Mouse (Mus musculus) heart, postnatal 14 days (tissue): Measurements from ENCODE around the gene Msmo1. TPM values are rescaled to one million over a fixed set of nuclear protein-coding genes. Genes with fewer than 3 reads are reported as not detected.

ENCODE experiments used
- DNase-seq, 2 experiments: peaks; one replicate each; pipeline ENCODE4 v3.0.0; 2021 to 2022
- intact Hi-C: fragments of 180-260 bp; cut with DNase I; formaldehyde crosslinking; loops from one replicate; pipeline ENCODE4 v1.15.1; 2025
- long read RNA-seq, 2 experiments: library from polyadenylated mRNA; stranded (forward); transcript quantifications; one replicate each; pipeline ENCODE4 v2.0.0; 2021
- total RNA-seq, 2 experiments: library from RNA; stranded (reverse); gene quantifications; 2 replicates each; pipeline ENCODE4 v1.2.3; 2021

Msmo1 gene
- 1 to 10 TPM; 7.7 to 8.8 TPM for total RNA-seq
- long read RNA-seq, experiment 1, transcript Msmo1-201 (6 exons, 2,044 nt): major isoform, 17 of 18 reads
- long read RNA-seq, experiment 1, partial matches to known transcripts: 0 of 18 reads
- long read RNA-seq, experiment 1, other reads (novel, unspliced or antisense): 1 of 18 reads
- long read RNA-seq, experiment 2, transcript Msmo1-201 (6 exons, 2,044 nt): major isoform, 17 of 17 reads
- long read RNA-seq, experiment 2, partial matches to known transcripts: 0 of 17 reads
- long read RNA-seq, experiment 2, other reads (novel, unspliced or antisense): 0 of 17 reads

GRCm38 (mm10) chr8:64733271-64733943, at the start of gene Msmo1:
Gene Msmo1, minus strand, starts transcription at chr8:64733792.
- DNase-seq: peak; percentile 95
- intact Hi-C loops: no loop called here

- intact Hi-C loops: loop anchor here (5.0 kb wide), 1 partner anchor 45 kb away; no protein-coding TSS in a partner anchor
- DNase-seq: no peak
Observed at GRCm38 (mm10) chr8:64781947-64782346, 48.4 kb upstream of the Msmo1 start.

- no peak for DNase-seq
- intact Hi-C loops: loop anchor here (2.0 kb wide), 1 partner anchor 163 kb away; no protein-coding TSS in a partner anchor
Observed at GRCm38 (mm10) chr8:64777925-64778324, 44.3 kb upstream of the Msmo1 start.

- no peak for DNase-seq
- intact Hi-C loops: no loop called here
Observed at GRCm38 (mm10) chr8:64774136-64774535, 40.5 kb upstream of the Msmo1 start.

- intact Hi-C loops: no loop called here
- no peak for DNase-seq
Observed at GRCm38 (mm10) chr8:64770814-64771213, 37.2 kb upstream of the Msmo1 start.

GRCm38 (mm10) chr8:64769586-64769985, 36.0 kb upstream of the Msmo1 start:
- intact Hi-C loops: no loop called here
- DNase-seq: no peak

- intact Hi-C loops: no loop called here
- no peak for DNase-seq
Observed at GRCm38 (mm10) chr8:64768645-64769044, 35.1 kb upstream of the Msmo1 start.

GRCm38 (mm10) chr8:64767047-64767446, 33.5 kb upstream of the Msmo1 start:
- intact Hi-C loops: no loop called here
- DNase-seq: no peak

- no peak for DNase-seq
- intact Hi-C loops: no loop called here
Observed at GRCm38 (mm10) chr8:64764075-64764474, 30.5 kb upstream of the Msmo1 start.

- DNase-seq: no peak
Observed at GRCm38 (mm10) chr8:64762751-64763150, 29.2 kb upstream of the Msmo1 start.

GRCm38 (mm10) chr8:64761430-64761829, 27.8 kb upstream of the Msmo1 start:
- intact Hi-C loops: no loop called here
- peak in 1 of 2 experiments; percentile 6 for DNase-seq

More at GRCm38 (mm10) chr8:64762751-64763150, 29.2 kb upstream of the Msmo1 start:
- intact Hi-C loops: no loop called here

- intact Hi-C loops: no loop called here
- no peak for DNase-seq
Observed at GRCm38 (mm10) chr8:64757956-64758355, 24.4 kb upstream of the Msmo1 start.

- DNase-seq: no peak
- intact Hi-C loops: no loop called here
Observed at GRCm38 (mm10) chr8:64746215-64747058, 12.8 kb upstream of the Msmo1 start.

GRCm38 (mm10) chr8:64740547-64741211, 7.1 kb upstream of the Msmo1 start:
- no peak for DNase-seq
- intact Hi-C loops: no loop called here

GRCm38 (mm10) chr8:64738916-64739315, 5.3 kb upstream of the Msmo1 start:
- intact Hi-C loops: loop anchor here (2.0 kb wide), 1 partner anchor 112 kb away; the partner anchor contains the start of gene Klhl2
- DNase-seq: no peak

- no peak for DNase-seq
- intact Hi-C loops: no loop called here
Observed at GRCm38 (mm10) chr8:64736767-64737323, 3.3 kb upstream of the Msmo1 start.

GRCm38 (mm10) chr8:64735161-64735560, 1.6 kb upstream of the Msmo1 start:
- no peak for DNase-seq
- intact Hi-C loops: no loop called here

GRCm38 (mm10) chr8:64732596-64732995, 996 bp downstream of the Msmo1 start:
- DNase-seq: no peak
- intact Hi-C loops: no loop called here

GRCm38 (mm10) chr8:64728156-64728555, 5.4 kb downstream of the Msmo1 start:
- intact Hi-C loops: no loop called here
- DNase-seq: no peak

- no peak for DNase-seq
- intact Hi-C loops: no loop called here
Observed at GRCm38 (mm10) chr8:64726190-64726695, 7.3 kb downstream of the Msmo1 start.
